Mouse (Mus musculus) limb, embryonic 15.5 days (tissue): ENCODE data around the gene Pdia5. TPM values are rescaled to one million over a fixed set of nuclear protein-coding genes. Genes with fewer than 3 reads are reported as not detected.

Experiments used
- ATAC-seq: fragments of 200-750 bp; cut with Nextera tagmentation; 2 replicates; pipeline ENCODE4 v1.8.0; 2017; ENCODE audit warnings: low read depth, moderate TSS enrichment; ENCODE audit not compliant: insufficient number of reproducible peaks, low FRiP score, low TSS enrichment
- H3K27ac ChIP-seq: fragments of 300-500 bp; sonication (generic); 2 replicates; pipeline ENCODE4 v1.5.1; 2015; ENCODE audit warnings: moderate library complexity, mild to moderate bottlenecking, inconsistent platforms
- H3K27me3 ChIP-seq: fragments of 300-500 bp; sonication (generic); 2 replicates; pipeline ENCODE4 v1.6.1; 2015; ENCODE audit warnings: inconsistent platforms
- H3K36me3 ChIP-seq: fragments of 300-500 bp; sonication (generic); 2 replicates; pipeline ENCODE4 v1.6.1; 2015; ENCODE audit warnings: inconsistent platforms
- H3K4me1 ChIP-seq: fragments of 300-500 bp; sonication (generic); 2 replicates; pipeline ENCODE4 v1.6.1; 2015; ENCODE audit warnings: inconsistent platforms
- H3K4me2 ChIP-seq: fragments of 300-500 bp; sonication (generic); 2 replicates; pipeline ENCODE4 v1.6.1; 2015; ENCODE audit warnings: mild to moderate bottlenecking, inconsistent platforms
- H3K4me3 ChIP-seq: fragments of 300-500 bp; sonication (generic); 2 replicates; pipeline ENCODE4 v1.5.1; 2015; ENCODE audit warnings: mild to moderate bottlenecking, inconsistent platforms
- H3K9ac ChIP-seq: fragments of 300-500 bp; sonication (generic); 2 replicates; pipeline ENCODE4 v1.6.1; 2015; ENCODE audit warnings: inconsistent platforms
- H3K9me3 ChIP-seq: fragments of 300-500 bp; sonication (generic); 2 replicates; pipeline ENCODE4 v1.6.1; 2016; ENCODE audit warnings: inconsistent platforms
- WGBS: fragments of 180-500 bp; shearing (Covaris S2); methylation state at CpG from one replicate; pipeline ENCODE4 v1.1.7; 2015; 5-methylcytosine and 5-hydroxymethylcytosine counted together
- polyA plus RNA-seq: library from polyadenylated mRNA; unstranded; fragments of >200 nt; fragmentation: Nextera tagmentation; extraction: Ambion mirVana; gene quantifications from 2 replicates; pipeline ENCODE4 v1.2.1, GENCODE M21; 2015

Gene Pdia5
- polyA plus RNA-seq, 1 experiment from 2014 or later, result 57.2 TPM

DNA sequence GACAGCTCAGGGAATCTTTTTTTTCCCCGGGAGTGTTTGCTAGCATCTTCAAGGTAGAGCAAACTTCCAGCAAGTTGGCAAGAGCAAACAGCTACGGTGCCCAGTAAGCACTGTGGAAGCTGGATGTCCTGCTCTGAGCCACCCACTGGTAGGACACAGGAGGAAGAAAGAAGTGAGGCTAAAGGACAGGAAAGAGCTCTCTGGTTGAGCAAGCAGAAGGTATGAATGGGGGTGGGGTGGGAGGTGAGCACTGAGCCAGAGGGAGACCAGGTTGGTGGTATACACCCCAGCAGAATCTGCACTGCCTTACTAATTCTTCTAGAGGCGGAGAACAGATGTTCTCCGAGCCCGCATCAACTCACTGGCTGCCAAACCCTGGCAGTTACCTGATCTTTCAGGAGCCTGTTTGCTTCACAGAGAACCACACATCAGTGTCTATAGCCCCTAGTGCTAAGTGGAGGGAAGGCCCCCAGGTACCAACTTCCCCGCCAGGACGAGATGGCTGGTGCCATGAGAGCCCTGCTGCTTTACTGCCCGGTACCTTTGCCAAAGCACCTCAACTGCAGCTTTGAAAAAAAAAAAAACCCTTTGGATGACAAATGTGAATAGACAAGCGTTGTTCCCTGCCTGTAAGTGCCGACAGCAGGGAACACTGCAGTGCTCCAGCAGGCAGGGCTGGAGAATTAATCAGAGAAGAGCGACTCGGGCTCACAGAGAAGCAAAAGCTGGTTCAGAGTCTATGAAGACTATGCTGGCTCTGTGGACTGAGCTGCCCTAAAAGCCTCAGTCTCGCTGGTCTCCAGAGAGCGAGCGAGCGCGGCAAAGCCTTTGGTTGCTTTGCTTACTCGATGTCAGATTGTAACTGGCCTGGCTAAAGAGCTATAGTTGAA, 67.2 kb downstream of the Pdia5 start:
- Histone ChIP-seq H3K4me2 (no peak overlapping the region), H3K36me3 (peaks cover 4% of the 10 kb centered on the region; the same call in 1 of the 2 replicates), H3K9me3 (no peaks in the 10 kb centered on the region), H3K4me1 (0 out of 2 replicates have a peak, but pooled peaks cover 2% of the 10 kb centered on the region), H3K9ac (no peak overlapping the region), H3K4me3 (no peak overlapping the region), H3K27me3 (no peaks in the 10 kb centered on the region), H3K27ac (no peak overlapping the region)
- ATAC-seq, result no peak
- 62% methylated on average over 18 of the region's 18 CpGs for WGBS

DNA sequence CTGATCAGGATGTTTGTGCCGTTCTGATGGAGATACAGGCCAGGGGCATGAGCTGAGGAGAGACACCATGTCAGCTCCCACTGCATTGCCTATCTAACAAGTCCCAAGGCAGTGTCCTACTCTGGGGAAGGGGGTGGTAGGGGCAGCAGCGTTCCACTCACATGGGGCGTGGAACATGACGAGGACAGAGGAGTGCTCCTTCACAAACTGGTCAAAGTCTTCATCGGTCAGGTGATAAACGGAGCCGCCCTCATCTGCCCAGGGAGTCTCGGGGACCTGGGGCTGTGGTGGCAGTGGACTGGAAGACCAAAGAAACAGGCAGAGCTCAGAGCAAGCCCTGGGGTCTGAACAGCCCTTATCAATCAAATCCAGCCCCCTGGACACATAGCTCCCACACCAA, 68.0 kb downstream of the Pdia5 start:
- peaks cover 6% of the 10 kb centered on the region; the same call in 1 of the 2 replicates for H3K36me3 ChIP-seq
- WGBS, result 92% methylated on average over 8 of the region's 8 CpGs
- H3K4me2 ChIP-seq, result no peak overlapping the region

DNA sequence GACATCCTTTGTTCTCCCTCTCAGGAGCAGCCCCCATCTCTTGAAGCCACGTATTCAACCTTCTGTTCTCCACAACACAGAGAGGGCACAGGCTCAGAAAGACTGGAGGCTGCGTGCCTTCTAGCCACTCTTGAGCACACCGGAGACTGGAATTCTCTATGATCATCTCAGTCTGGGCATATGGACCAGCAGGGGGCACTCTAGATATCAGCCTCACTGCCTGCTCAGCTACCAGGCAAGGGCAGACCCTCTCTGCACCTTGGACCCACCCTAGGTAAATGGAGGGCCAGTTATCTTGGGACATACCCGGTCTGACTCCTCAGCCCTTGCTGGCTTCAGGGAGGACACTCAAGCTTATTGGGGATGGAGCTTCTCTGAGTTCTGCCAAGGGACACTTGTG, 68.5 kb downstream of the Pdia5 start:
- Histone ChIP-seq H3K9ac (no peak overlapping the region), H3K4me3 (no peak overlapping the region), H3K9me3 (no peaks in the 10 kb centered on the region), H3K4me2 (no peak overlapping the region), H3K4me1 (0 out of 2 replicates have a peak, but pooled peaks cover 2% of the 10 kb centered on the region), H3K27me3 (no peaks in the 10 kb centered on the region), H3K36me3 (peaks cover 6% of the 10 kb centered on the region; the same call in 1 of the 2 replicates), H3K27ac (no peak overlapping the region)
- 78% methylated on average over 4 of the region's 4 CpGs for WGBS
- ATAC-seq, result no peak

More for the DNA sequence above, 68.0 kb downstream of the Pdia5 start:
- Histone ChIP-seq H3K27me3 (no peaks in the 10 kb centered on the region), H3K4me1 (0 out of 2 replicates have a peak, but pooled peaks cover 2% of the 10 kb centered on the region), H3K4me3 (no peak overlapping the region), H3K27ac (no peak overlapping the region), H3K9ac (no peak overlapping the region), H3K9me3 (no peaks in the 10 kb centered on the region)
- no peak for ATAC-seq

DNA sequence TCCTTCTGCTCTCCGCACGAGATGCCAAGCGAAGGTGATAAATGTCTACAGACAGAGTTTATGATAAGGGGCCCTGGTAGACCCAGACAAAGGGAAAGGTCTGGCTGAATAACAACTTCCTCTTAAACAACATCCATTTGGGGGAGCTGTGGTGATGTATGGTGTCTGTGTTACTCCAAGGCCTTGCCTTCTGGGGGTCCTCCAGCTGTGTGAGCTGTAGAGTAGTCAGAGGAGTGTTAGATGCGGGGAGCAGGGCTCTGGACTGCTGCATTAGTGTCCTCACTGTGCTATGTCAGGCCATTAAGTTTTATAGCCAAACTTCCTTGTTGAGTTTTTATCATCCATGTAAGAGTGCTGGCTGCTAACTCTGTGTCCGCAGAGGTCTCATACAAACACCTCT, 76.1 kb downstream of the Pdia5 start:
- Histone ChIP-seq H3K9ac (no peak overlapping the region), H3K27me3 (no peaks in the 10 kb centered on the region)
- 47% methylated on average over 5 of the region's 5 CpGs for WGBS

DNA sequence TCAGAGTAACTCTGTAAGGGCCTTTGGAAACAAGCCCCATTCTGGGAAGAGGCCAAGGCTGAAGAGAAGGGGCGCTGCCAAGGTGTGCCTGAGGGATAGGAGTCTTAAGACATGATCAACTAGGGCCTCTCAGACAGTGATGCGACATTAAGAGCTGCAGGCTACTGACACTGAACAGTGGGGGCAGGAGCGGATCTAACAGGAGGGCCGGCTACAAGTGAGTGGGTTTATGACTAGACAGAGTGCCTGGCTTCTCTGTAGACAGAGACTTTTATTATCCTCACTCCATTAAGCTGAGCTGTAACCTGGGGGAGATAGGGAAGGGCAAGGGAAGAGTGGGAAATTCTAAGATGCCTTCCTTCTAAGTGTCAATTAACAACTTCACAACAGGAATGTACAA, 84.0 kb downstream of the Pdia5 start:
- no peak overlapping the region for H3K27ac ChIP-seq
- WGBS, result 40% methylated on average over 4 of the region's 4 CpGs

More for the DNA sequence above, 76.1 kb downstream of the Pdia5 start:
- no peak for ATAC-seq
- H3K4me3 ChIP-seq, result no peak overlapping the region
- no peaks in the 10 kb centered on the region for H3K4me1 ChIP-seq
- no peak overlapping the region for H3K4me2 ChIP-seq
- no peaks in the 10 kb centered on the region for H3K9me3 ChIP-seq
- peaks cover 9% of the 10 kb centered on the region; the same call in 1 of the 2 replicates for H3K36me3 ChIP-seq
- H3K27ac ChIP-seq, result no peak overlapping the region

DNA sequence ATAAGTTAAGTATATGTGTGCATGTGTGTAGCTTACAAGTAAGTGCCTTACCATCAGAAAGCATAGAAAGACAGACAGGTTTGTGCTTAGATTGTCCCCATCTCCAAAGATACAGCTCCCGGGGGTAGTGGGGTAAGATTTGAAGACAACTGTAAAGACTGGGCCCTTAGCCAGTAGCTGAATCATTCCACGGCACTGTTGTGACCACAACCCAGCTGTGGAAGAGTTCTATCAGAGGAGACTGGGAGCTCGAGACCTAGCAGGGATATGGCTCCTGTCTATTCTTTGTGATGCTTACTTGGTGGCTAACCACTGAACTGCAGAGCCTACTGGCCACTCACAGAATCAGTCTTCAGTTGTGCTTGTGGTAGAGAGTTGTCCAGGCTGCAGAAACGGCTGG, 84.5 kb downstream of the Pdia5 start:
- WGBS, result 74% methylated on average over 4 of the region's 4 CpGs
- Histone ChIP-seq H3K4me2 (no peak overlapping the region), H3K9me3 (no peaks in the 10 kb centered on the region), H3K27ac (no peak overlapping the region), H3K27me3 (no peaks in the 10 kb centered on the region), H3K36me3 (peaks cover 40% of the 10 kb centered on the region), H3K9ac (no peak overlapping the region), H3K4me1 (no peaks in the 10 kb centered on the region), H3K4me3 (no peak overlapping the region)
- no peak for ATAC-seq

More for the DNA sequence above, 84.0 kb downstream of the Pdia5 start:
- no peak overlapping the region for H3K4me2 ChIP-seq
- H3K4me3 ChIP-seq, result no peak overlapping the region
- H3K36me3 ChIP-seq, result peaks cover 34% of the 10 kb centered on the region
- H3K4me1 ChIP-seq, result no peaks in the 10 kb centered on the region
- H3K9me3 ChIP-seq, result no peaks in the 10 kb centered on the region
- H3K27me3 ChIP-seq, result no peaks in the 10 kb centered on the region
- H3K9ac ChIP-seq, result no peak overlapping the region
- ATAC-seq, result no peak

DNA sequence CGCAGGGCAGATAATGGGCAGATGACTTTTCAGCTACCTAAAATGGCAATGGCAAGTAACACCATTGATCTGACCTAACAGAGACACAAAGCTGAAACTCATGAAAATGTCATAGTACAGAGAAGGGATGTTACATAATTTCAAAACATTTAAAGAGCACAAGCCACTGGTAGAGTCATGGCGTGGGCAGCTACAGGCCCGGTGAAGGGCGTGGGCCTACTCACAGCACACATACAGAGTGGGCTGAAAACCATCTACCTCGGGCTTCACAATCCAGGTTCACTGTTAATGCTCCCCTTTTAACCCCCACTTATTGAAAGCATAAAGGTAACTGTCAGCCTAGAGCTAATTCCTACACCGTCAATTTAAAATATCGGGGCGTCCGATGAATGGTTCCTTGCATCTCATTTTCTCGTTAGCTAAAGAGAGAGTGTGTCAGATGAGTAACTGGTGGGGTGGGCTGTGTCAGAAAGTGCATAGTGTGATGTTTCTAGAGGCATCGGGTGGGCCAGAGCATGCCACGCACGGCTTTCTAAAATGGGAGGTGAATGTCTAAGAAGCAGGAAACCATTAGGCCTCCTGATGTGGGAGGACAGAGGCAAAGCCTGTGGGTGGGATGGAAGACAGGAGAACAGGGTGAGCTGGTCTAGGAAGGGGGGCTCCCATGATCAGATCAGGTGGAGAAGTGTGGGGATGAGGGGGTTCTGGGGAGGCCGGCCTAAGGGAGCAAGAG, 85.2 kb downstream of the Pdia5 start:
- Histone ChIP-seq H3K9me3 (no peaks in the 10 kb centered on the region), H3K36me3 (peaks cover 43% of the 10 kb centered on the region), H3K27me3 (no peaks in the 10 kb centered on the region), H3K9ac (no peak overlapping the region), H3K4me3 (no peak overlapping the region), H3K27ac (no peak overlapping the region), H3K4me1 (no peaks in the 10 kb centered on the region), H3K4me2 (no peak overlapping the region)
- no peak for ATAC-seq
- whole genome bisulfite sequencing, result 92% methylated on average over 14 of the region's 14 CpGs

DNA sequence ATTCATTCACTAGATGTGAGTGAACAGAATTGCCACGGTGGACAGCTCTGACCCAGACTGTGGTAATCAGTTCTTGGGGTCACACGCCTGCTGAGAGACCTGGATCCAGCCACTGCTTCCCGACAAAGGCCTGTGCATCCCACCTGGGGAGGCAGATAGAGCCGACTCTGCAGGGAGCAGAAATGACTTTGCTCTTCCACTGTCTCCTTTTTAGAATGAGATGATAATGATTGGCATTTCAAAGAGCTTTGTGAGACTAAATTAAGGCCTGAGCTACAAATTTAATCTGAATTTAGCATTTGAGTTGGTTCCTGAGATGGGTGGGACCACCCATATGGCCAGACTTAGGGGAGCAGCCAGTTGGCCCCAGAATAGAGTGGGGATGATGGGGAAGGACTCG, 85.8 kb downstream of the Pdia5 start:
- no peaks in the 10 kb centered on the region for H3K9me3 ChIP-seq
- no peaks in the 10 kb centered on the region for H3K27me3 ChIP-seq
- no peaks in the 10 kb centered on the region for H3K4me1 ChIP-seq
- H3K4me2 ChIP-seq, result no peak overlapping the region
- ATAC-seq, result no peak
- no peak overlapping the region for H3K4me3 ChIP-seq
- no peak overlapping the region for H3K27ac ChIP-seq
- peaks cover 42% of the 10 kb centered on the region for H3K36me3 ChIP-seq
- no peak overlapping the region for H3K9ac ChIP-seq
- 87% methylated on average over 5 of the region's 5 CpGs for WGBS

DNA sequence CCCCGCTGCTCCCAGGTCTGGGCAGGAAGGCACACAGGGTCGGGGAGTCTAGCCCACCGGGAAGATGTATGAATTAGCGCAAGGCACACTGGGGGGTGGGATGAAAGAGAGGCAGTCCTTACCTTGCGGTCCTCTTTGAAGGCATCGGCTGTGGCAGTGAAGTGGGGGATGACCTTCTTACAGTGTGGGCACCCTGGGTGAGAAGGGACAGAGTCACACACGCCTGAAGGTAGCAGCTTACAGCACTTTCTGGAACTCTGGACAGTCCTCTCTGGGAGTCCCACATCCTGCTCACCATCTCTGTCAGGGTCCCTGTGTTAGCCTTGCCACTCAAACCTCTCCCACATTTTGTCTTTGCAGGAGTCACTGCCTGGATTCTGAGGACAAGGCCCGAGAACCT, 86.8 kb downstream of the Pdia5 start:
- Histone ChIP-seq H3K9ac (no peak overlapping the region), H3K4me1 (no peaks in the 10 kb centered on the region), H3K36me3 (peaks cover 33% of the 10 kb centered on the region), H3K4me3 (no peak overlapping the region), H3K27me3 (no peaks in the 10 kb centered on the region), H3K9me3 (no peaks in the 10 kb centered on the region), H3K4me2 (no peak overlapping the region), H3K27ac (no peak overlapping the region)
- 83% methylated on average over 8 of the region's 8 CpGs for WGBS
- no peak for ATAC-seq

DNA sequence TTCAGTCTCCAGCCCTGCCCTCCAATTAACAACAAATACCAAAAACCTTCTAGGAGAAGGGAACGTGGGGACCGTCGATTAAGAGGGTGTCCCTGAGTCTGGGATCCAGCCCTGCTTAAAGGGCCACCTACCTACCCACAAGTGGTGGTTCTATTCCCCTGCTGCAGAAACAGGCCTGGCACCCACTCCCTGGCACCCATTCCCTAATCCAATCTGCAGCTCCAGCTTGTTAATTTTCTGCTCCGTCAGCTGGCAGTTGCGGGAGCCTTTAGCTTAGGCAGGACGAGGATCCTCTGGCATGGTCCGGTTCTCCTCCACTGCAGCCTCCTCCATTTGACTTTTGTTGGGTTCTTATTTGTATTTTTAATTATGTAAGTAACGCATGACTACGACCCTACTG, 87.3 kb downstream of the Pdia5 start:
- Histone ChIP-seq H3K9me3 (no peaks in the 10 kb centered on the region), H3K4me3 (no peak overlapping the region), H3K9ac (no peak overlapping the region), H3K4me1 (no peaks in the 10 kb centered on the region), H3K36me3 (peaks cover 34% of the 10 kb centered on the region), H3K27me3 (no peaks in the 10 kb centered on the region), H3K27ac (no peak overlapping the region), H3K4me2 (no peak overlapping the region)
- WGBS, result 86% methylated on average over 9 of the region's 9 CpGs
- no peak for ATAC-seq

DNA sequence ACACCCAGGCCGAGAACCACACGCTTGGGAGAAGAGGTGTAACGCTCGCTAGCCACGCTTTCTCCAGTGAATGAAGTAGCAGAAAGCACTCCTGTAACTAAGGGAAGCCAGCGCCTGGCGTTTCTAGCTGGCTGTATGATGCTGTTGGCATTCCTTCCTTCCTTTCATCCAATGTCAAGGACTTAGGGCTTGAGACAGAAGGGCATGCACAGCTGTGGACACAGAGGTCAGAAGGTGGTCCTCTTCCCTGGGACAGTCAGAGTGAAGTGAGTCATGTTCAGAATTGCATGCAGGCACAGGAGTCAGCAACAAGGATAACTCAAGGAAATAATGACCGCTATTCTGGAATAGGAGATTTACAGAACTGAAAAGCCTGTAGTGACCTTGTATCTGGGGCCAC, 97.9 kb downstream of the Pdia5 start:
- Histone ChIP-seq H3K9ac (no peak overlapping the region), H3K27ac (no peak overlapping the region), H3K4me3 (no peak overlapping the region), H3K4me2 (no peak overlapping the region), H3K27me3 (no peaks in the 10 kb centered on the region), H3K9me3 (no peaks in the 10 kb centered on the region), H3K4me1 (no peaks in the 10 kb centered on the region), H3K36me3 (peaks cover 24% of the 10 kb centered on the region)
- no peak for ATAC-seq
- 70% methylated on average over 8 of the region's 8 CpGs for WGBS

DNA sequence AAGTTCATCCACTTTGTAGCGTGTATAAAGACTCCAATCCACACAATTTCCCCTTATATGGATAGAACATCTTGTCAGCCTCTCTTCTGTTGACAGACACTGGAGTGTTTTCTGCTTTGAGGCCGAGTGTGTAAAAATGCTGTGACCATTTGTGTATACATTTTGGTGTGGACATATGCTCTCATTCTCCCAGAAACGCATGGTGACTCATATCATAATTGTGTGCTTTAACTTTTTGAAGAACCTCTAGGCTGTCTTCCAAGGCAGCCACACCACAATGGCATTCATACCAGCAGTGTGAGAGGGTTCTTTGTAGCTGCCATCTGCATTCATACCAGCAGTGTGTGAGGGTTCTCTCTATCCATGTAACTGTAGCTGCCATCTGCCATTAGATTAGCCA, 105.0 kb downstream of the Pdia5 start:
- H3K27me3 ChIP-seq, result no peaks in the 10 kb centered on the region
- ATAC-seq, result no peak
- no peak overlapping the region for H3K27ac ChIP-seq
- no peaks in the 10 kb centered on the region for H3K9me3 ChIP-seq
- H3K4me3 ChIP-seq, result no peak overlapping the region
- no peaks in the 10 kb centered on the region for H3K36me3 ChIP-seq
- 83% methylated on average over 3 of the region's 3 CpGs for WGBS
- no peaks in the 10 kb centered on the region for H3K4me1 ChIP-seq
- no peak overlapping the region for H3K9ac ChIP-seq
- no peak overlapping the region for H3K4me2 ChIP-seq
